Mouse (Mus musculus): ENCODE data around the gene Platr17. TPM values are rescaled to one million over a fixed set of nuclear protein-coding genes. Genes with fewer than 3 reads are reported as not detected.
"Not testable (repeated sequence)": the region's sequence is repeated elsewhere in the genome, so short reads cannot be mapped to it uniquely, and the experiment has no call there.

Platr17 gene
- total RNA-seq, 2 experiments from 2014 or later, result not detected

DNA sequence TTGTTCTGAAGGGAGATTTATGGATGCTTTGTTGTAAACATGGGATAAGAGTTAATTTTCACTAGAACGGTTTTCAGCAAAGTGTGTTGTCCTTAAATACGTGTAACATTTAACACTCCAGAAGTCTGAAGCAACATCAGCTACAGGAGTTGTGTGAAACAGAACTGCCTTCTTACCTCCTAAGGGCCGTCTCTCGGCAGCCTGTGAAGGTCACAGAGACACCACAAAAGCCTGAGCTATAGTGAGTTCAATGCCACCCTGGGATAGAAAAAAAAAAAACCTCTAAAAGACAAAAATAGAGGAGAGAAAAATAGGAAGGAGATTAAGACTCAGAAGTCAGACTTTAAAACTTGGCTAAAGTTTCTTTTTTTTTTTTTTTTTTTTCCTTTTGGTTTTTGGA lies 2.9 kb upstream of the Platr17 start:
- DNase-seq (ENCODE audit: low spot score), result no peak

- DNase-seq (ENCODE audit: low spot score), result no peak
These were observed 2.4 kb upstream of the Platr17 start for GRCm38 (mm10) chr17:33902491-33902890.

DNA sequence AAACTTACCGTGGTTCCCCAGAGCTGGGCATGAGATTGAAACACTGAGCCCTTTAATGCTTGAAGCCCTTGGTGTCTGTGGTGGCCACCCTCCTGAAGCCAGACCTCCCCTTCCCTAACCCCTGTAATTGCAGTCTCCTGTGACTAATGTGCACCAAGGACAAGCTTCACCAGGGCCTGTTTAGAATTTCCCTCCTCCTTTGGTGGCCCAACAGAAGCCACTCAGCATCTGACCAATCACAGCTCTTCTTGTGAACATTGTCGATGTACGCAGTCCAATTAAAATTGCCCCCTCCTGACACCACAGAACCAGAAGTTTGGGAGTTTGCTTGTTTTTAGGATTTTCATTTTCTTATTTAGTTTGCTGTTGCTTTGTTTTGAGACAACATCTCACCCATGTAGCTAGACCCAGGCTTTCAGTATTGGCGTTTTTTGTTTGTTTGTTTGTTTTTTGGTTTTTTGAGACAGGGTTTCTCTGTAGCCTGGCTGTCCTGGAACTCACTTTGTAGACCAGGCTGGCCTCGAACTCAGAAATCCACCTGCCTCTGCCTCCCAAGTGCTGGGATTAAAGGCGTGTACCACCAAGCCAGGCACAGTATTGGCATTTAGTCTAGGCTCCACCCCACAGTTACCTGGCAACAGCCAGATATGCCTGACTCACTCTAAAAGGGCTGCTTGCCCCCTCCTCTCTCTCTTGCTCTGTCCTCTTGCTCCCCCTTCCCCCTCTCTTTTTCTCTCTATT lies 854 bp upstream of the Platr17 start:
- DNase-seq (ENCODE audit: low spot score), result not testable (repeated sequence)

DNA sequence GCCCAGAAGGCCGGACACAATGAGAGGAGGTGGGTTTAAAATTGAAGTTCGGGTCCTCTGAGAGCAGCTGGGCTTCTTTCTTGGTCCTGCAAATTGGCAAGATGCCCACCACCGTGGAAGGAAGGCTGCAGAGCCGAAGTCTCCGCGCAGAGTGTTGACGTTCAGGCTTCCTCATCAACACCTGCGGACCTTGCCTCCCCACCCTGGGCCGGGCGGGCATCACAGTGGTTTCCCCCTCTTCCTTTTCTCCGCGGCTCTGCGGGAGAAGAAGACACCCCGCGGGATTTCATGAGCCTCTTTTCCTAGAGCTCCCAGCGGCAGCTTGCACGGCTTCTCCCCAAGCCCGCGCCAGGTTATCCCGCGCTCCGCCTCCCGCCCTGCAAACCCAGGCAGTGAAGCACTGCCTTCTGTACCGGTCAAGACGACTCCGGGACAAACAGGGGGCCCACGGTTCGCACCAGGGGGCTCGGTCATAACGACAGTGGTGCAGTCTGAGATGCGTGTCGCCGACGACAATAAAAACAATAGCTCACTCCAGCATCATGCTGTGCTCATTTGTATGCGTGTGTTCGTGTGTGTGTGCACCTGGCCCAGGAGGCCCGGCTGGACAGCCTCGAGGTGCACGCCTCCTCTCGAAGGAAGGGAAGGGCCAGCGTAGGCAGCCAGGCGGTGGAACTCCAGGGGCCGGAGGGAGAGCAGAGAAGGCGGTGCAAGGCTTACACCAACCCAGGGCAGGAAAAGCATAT lies 3.6 kb downstream of the Platr17 start:
- no peak for DNase-seq (ENCODE audit: low spot score)

GRCm38 (mm10) chr17:33909077-33909868 lies 4.3 kb downstream of the Platr17 start, which contains the start of gene Daxx:
TSS of gene Daxx (plus strand) at chr17:33909414.
- DNase-seq (ENCODE audit: low spot score), result peak; percentile 98

DNA sequence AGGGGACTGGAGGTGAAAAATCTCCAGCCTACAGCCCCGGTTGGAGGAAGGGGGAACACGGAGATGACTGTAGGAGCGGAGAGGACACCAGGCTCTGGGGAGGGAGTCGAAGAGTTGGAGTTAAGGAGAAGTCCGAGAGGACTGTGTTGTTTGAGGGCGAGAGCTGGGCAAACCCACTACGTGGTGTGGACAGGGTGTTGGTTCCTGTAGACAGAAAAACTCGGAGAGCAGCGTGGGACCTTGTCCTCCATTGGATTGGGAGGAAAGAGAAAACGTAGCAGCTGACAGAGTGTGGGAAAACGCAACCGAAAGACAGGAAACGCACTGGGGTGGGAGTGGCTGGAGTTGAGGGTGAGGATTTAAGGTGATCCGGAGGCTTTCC lies 4.9 kb downstream of the Platr17 start:
- DNase-seq (ENCODE audit: low spot score), result no peak

- no peak for DNase-seq (ENCODE audit: low spot score)
These were observed 5.6 kb downstream of the Platr17 start for GRCm38 (mm10) chr17:33910346-33911051.

GRCm38 (mm10) chr17:33911052-33911812 lies 6.3 kb downstream of the Platr17 start:
- DNase-seq (ENCODE audit: low spot score), result no peak

DNA sequence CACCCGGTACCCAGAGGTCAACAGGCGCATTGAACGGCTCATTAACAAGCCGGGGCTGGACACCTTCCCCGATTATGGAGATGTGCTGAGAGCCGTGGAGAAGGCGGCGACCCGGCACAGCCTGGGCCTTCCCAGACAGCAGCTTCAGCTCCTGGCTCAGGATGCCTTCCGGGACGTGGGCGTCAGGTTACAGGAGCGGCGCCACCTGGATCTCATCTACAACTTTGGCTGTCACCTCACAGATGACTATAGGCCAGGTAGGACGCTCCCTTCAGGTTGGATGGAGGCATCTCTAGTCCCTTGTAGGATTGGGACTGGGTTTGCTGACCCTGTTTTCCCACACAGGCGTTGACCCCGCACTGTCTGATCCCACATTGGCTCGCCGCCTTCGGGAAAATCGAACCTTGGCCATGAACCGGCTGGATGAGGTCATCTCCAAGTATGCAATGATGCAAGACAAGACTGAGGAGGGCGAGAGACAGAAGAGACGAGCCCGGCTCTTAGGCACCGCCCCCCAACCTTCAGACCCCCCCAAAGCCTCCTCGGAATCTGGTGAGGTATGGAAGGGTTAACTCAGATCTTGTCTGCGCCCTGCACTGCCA lies 7.0 kb downstream of the Platr17 start:
- DNase-seq (ENCODE audit: low spot score), result no peak

DNA sequence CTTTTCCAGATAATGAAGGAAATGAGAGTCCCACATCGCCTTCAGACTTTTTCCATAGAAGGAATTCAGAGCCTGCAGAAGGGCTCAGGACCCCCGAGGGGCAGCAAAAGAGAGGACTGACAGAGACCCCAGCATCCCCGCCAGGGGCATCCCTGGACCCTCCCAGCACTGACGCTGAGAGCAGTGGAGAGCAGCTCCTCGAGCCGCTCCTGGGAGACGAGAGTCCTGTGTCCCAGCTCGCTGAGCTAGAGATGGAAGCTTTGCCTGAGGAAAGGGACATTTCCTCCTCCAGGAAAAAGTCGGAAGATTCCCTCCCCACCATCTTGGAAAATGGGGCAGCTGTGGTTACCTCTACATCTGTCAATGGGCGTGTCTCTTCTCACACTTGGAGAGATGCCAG lies 8.3 kb downstream of the Platr17 start:
- DNase-seq (ENCODE audit: low spot score), result no peak

DNA sequence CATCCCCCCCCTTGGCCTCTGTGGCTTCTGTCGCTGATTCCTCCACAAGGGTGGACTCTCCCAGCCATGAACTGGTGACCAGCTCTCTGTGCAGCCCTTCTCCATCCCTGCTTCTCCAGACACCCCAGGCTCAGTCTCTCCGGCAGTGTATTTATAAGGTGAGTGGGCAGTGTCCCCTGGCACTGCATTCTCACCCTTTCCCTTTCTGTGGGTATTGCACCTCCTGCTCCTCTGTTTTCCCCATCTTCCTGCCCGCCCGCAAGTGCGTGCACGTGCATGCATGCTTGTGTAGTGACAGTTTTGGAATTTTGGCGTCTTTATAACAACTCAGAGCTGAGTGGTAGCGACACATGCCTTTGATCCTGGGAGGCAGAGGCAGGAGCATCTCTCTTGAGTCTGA lies 9.0 kb downstream of the Platr17 start:
- DNase-seq (ENCODE audit: low spot score), result no peak

DNA sequence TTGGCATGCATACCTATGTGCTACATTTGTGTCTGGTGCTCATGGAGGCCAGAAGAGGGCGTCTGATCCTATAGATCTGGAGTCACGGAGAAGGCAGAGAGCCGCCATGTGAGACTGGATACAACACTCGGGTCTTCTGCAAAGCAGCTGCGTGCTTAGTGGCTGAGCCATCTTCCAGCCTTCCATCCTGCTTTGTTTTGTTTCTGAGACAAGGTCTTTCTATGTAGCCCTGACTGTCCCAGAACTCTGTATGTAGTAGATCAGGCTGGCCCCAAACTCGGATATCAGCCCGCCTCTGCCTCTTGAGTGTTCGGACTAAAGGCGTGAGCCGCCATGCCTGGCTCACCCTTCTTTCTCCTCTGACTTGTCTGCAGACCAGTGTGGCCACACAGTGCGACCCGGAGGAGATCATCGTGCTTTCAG lies 10.0 kb downstream of the Platr17 start:
- DNase-seq (ENCODE audit: low spot score), result no peak

GRCm38 (mm10) chr17:33915671-33916250 lies 10.8 kb downstream of the Platr17 start, which contains the start of the genes Tapbp and Zbtb22:
TSS of gene Tapbp (plus strand) at chr17:33915899.
TSS of gene Zbtb22 (plus strand) at chr17:33915904.
- peak; percentile 97 for DNase-seq (ENCODE audit: low spot score)

GRCm38 (mm10) chr17:33916294-33916693 lies 11.4 kb downstream of the Platr17 start:
- peak; percentile 49 for DNase-seq (ENCODE audit: low spot score)

DNA sequence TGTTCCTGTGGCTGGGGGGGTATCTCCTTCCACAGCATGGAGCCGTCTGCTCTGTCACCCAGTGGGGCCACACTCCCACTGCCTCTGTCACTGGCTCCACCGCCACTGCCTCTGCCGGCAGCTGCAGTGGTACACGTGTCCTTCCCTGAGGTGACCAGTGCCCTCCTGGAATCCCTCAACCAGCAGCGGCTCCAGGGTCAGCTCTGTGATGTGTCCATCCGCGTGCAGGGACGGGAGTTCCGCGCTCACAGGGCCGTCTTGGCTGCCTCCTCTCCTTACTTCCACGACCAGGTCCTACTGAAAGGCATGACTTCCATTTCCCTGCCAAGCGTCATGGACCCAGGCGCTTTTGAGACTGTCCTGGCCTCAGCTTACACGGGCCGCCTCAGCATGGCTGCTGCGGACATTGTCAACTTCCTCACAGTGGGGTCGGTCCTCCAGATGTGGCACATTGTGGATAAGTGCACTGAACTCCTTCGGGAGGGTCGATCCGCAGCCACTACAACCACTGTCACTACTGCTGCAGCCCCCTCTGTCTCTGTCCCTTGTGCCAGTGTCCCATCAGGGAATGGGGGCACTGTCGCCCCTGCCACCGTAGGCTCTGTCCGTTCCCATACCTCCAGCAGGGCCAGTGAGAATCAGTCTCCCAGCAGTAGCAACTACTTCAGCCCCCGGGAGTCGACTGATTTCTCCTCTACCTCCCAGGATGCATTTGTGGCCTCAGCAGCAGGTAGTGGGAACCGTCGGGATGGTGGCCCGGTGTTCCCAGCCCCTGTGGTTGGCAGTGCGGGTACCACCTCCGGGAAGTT lies 12.1 kb downstream of the Platr17 start:
- no peak for DNase-seq (ENCODE audit: low spot score)

DNA sequence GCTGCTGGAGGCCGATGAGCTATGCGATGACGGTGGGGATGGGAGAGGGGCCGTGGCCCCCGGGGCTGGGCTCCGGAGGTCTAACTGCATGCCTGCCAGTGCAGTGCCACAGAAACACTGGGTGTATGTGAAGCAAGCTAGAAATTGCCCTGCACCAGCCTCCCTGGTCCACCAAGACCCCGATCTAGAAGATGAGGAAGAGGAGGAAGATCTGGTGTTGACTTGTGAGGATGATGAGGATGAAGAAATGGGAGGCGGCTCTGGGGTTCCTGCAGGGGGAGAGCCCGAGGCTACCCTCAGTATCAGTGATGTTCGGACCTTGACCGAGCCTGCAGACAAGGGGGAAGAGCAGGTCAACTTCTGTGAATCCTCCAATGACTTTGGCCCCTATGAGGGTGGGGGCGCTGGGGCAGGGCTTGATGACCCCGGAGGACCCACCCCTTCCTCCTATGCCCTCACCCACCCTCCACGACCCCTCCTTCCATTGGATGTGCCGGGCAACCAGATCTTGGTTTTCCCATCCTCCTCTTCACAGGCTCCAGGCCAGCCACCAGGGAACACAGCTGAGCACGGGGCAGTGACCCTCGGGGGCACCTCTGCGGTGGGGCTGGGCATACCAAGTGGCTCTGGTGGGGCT lies 12.8 kb downstream of the Platr17 start:
- DNase-seq (ENCODE audit: low spot score), result no peak

DNA sequence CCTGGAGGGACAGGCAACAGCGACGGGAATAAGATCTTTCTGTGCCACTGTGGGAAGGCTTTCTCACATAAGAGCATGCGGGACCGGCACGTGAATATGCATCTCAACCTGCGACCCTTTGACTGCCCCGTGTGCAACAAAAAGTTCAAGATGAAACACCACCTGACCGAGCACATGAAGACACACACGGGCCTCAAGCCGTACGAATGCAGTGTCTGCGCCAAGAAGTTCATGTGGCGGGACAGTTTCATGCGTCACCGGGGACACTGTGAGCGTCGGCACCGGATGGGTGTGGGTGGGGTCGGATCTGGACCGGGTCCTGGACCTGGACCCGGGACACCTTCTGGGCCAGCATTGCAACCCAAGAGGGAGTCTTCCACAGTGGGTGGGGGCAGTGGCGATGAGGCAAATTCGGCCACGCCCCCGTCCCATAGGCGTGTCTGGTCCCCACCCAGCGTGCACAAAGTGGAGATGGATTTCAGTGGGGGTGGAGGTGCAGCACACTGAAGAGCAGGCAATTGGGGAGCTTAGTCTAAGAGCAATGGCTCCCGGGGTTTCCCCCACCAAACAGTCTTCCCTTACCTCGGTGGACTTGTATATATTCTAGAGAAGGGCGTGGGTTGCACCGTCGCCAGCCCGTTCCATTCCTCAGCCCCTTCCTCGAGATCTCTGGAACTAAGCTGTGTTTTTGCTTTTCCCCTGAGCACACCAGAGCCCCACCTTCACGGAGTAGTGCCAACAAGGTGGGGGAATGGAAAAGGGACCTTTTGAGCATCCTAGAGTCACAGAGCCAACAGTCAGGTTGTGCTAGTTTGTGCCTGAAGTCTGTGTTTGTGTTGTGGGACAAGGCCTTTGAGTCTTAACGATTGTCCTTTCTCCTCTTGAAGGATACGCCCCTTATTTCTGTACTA lies 13.6 kb downstream of the Platr17 start:
- peak; percentile 55 for DNase-seq (ENCODE audit: low spot score)

Data from gastrocnemius, adult 18-20 months (tissue).